Mouse (Mus musculus): ENCODE measurements around the gene Slamf7. TPM values are rescaled to one million over a fixed set of nuclear protein-coding genes. Genes with fewer than 3 reads are reported as not detected.

Slamf7 gene
- polyA plus RNA-seq, 1 experiment from 2014 or later, result not detected

DNA sequence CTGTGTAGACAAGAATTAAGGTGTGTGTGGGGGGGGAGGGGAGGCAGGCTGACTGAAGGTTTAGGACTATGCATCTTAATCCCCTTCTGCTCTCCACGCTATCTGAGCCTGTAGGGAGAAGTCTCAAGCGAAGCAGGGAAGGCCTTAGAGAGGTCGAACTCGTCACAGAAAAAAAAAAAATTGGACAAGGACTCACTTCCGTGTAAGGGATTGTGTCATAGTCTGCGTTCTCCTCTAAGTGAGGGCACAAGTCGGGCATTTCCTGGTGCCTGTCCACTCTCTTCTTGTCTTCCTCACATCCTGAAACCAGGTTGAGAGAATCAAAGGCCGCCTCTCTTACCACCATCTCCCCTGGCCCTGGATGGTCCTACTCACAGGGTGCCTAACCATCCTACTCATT, 15.7 kb downstream of the Slamf7 start:
- Histone ChIP-seq H3K4me1 (replicated peaks) (no peaks in the 10 kb centered on the region), H3K36me3 (no peaks in the 10 kb centered on the region), H3K9ac (no peak overlapping the region), H3K27me3 (replicated peaks) (no peaks in the 10 kb centered on the region), H3K4me2 (no peak overlapping the region), H3K4me3 (no peak overlapping the region), H3K27ac (ENCODE audit: poor library complexity, severe bottlenecking) (no peak overlapping the region), H3K9me3 (replicated peaks) (no peaks in the 10 kb centered on the region)
- 73% methylated on average over 8 of the region's 8 CpGs for WGBS
- ATAC-seq (ENCODE audit: insufficient number of reproducible peaks, low FRiP score), result no peak

GRCm38 (mm10) chr1:171635696-171636095, 17.1 kb downstream of the Slamf7 start:
- H3K4me1 ChIP-seq (replicated peaks), result no peaks in the 10 kb centered on the region
- no peak for ATAC-seq (ENCODE audit: insufficient number of reproducible peaks, low FRiP score)
- no peaks in the 10 kb centered on the region for H3K36me3 ChIP-seq
- H3K4me2 ChIP-seq, result no peak overlapping the region
- H3K9ac ChIP-seq, result no peak overlapping the region
- no peaks in the 10 kb centered on the region for H3K9me3 ChIP-seq (replicated peaks)
- H3K27ac ChIP-seq (ENCODE audit: poor library complexity, severe bottlenecking), result no peak overlapping the region
- 31% methylated on average over 6 of the region's 6 CpGs for WGBS
- no peak overlapping the region for H3K4me3 ChIP-seq
- no peaks in the 10 kb centered on the region for H3K27me3 ChIP-seq (replicated peaks)

- H3K27ac ChIP-seq (ENCODE audit: poor library complexity, severe bottlenecking), result no peak overlapping the region
- no peak overlapping the region for H3K9ac ChIP-seq
- H3K27me3 ChIP-seq (replicated peaks), result no peaks in the 10 kb centered on the region
- no peaks in the 10 kb centered on the region for H3K36me3 ChIP-seq
- ATAC-seq (ENCODE audit: insufficient number of reproducible peaks, low FRiP score), result no peak; the same call in 1 of the 2 replicates
- no peaks in the 10 kb centered on the region for H3K4me1 ChIP-seq (replicated peaks)
- no peak overlapping the region for H3K4me3 ChIP-seq
- no peak overlapping the region for H3K4me2 ChIP-seq
- H3K9me3 ChIP-seq (replicated peaks), result no peaks in the 10 kb centered on the region
- 53% methylated on average over 2 of the region's 2 CpGs for WGBS
Observed at GRCm38 (mm10) chr1:171631447-171631846, 21.4 kb downstream of the Slamf7 start.

DNA sequence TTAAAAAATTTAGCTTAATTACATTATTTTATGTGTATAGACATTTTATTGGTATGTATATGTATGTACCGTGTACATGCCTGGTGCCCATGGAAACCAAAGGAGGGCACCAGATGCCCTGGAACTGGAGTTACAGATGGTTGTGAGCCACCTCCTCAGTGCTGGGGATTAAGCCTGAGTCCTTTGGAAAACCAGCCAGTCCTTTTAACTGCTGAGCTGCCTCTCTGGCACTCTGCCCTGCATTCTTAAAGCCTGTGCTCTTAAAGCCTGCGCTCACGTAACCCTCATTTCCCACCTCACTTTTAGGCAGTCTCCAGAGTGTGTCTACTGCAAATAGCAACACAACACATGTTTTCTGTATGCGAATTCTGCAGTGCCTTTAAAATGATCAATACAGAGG, 21.9 kb downstream of the Slamf7 start:
- Histone ChIP-seq H3K4me1 (replicated peaks) (no peaks in the 10 kb centered on the region), H3K9me3 (replicated peaks) (no peaks in the 10 kb centered on the region), H3K27ac (ENCODE audit: poor library complexity, severe bottlenecking) (no peak overlapping the region), H3K9ac (no peak overlapping the region), H3K4me2 (no peak overlapping the region), H3K27me3 (replicated peaks) (no peaks in the 10 kb centered on the region), H3K4me3 (no peak overlapping the region), H3K36me3 (no peaks in the 10 kb centered on the region)
- WGBS, result 75% methylated on average over 4 of the region's 4 CpGs
- ATAC-seq (ENCODE audit: insufficient number of reproducible peaks, low FRiP score), result no peak

- Histone ChIP-seq H3K4me1 (replicated peaks) (no peaks in the 10 kb centered on the region), H3K9ac (no peak overlapping the region), H3K9me3 (replicated peaks) (no peaks in the 10 kb centered on the region), H3K4me3 (no peak overlapping the region), H3K27ac (ENCODE audit: poor library complexity, severe bottlenecking) (no peak overlapping the region), H3K4me2 (no peak overlapping the region), H3K36me3 (no peaks in the 10 kb centered on the region), H3K27me3 (replicated peaks) (no peaks in the 10 kb centered on the region)
- ATAC-seq (ENCODE audit: insufficient number of reproducible peaks, low FRiP score), result no peak
- 76% methylated on average over 7 of the region's 7 CpGs for WGBS
Observed at GRCm38 (mm10) chr1:171630041-171630440, 22.8 kb downstream of the Slamf7 start.

GRCm38 (mm10) chr1:171629168-171629567, 23.7 kb downstream of the Slamf7 start:
- H3K4me1 ChIP-seq (replicated peaks), result no peaks in the 10 kb centered on the region
- H3K36me3 ChIP-seq, result no peaks in the 10 kb centered on the region
- H3K9me3 ChIP-seq (replicated peaks), result no peaks in the 10 kb centered on the region
- no peak for ATAC-seq (ENCODE audit: insufficient number of reproducible peaks, low FRiP score)
- whole genome bisulfite sequencing, result 66% methylated on average over 6 of the region's 6 CpGs
- H3K4me3 ChIP-seq, result no peak overlapping the region
- H3K27me3 ChIP-seq (replicated peaks), result no peaks in the 10 kb centered on the region
- no peak overlapping the region for H3K27ac ChIP-seq (ENCODE audit: poor library complexity, severe bottlenecking)
- H3K4me2 ChIP-seq, result no peak overlapping the region
- H3K9ac ChIP-seq, result no peak overlapping the region

- no peak for ATAC-seq (ENCODE audit: insufficient number of reproducible peaks, low FRiP score)
- Histone ChIP-seq H3K27ac (ENCODE audit: poor library complexity, severe bottlenecking) (no peak overlapping the region), H3K4me1 (replicated peaks) (no peaks in the 10 kb centered on the region), H3K4me2 (no peak overlapping the region), H3K9me3 (replicated peaks) (no peaks in the 10 kb centered on the region), H3K36me3 (no peaks in the 10 kb centered on the region), H3K27me3 (replicated peaks) (no peaks in the 10 kb centered on the region), H3K9ac (no peak overlapping the region), H3K4me3 (no peak overlapping the region)
- WGBS, result 81% methylated on average over 3 of the region's 3 CpGs
Observed at GRCm38 (mm10) chr1:171627801-171628200, 25.0 kb downstream of the Slamf7 start.

GRCm38 (mm10) chr1:171620091-171620490, 32.7 kb downstream of the Slamf7 start:
- no peaks in the 10 kb centered on the region for H3K36me3 ChIP-seq
- no peaks in the 10 kb centered on the region for H3K27me3 ChIP-seq (replicated peaks)
- H3K4me2 ChIP-seq, result no peak overlapping the region
- no peaks in the 10 kb centered on the region for H3K9me3 ChIP-seq (replicated peaks)
- H3K9ac ChIP-seq, result no peak overlapping the region
- ATAC-seq (ENCODE audit: insufficient number of reproducible peaks, low FRiP score), result no peak
- no peaks in the 10 kb centered on the region for H3K4me1 ChIP-seq (replicated peaks)
- no peak overlapping the region for H3K27ac ChIP-seq (ENCODE audit: poor library complexity, severe bottlenecking)
- WGBS, result 80% methylated on average over 6 of the region's 6 CpGs
- H3K4me3 ChIP-seq, result no peak overlapping the region

- no peak overlapping the region for H3K9ac ChIP-seq
- WGBS, result 82% methylated on average over 3 of the region's 3 CpGs
- no peaks in the 10 kb centered on the region for H3K36me3 ChIP-seq
- no peaks in the 10 kb centered on the region for H3K4me1 ChIP-seq (replicated peaks)
- H3K9me3 ChIP-seq (replicated peaks), result no peaks in the 10 kb centered on the region
- H3K4me2 ChIP-seq, result no peak overlapping the region
- ATAC-seq (ENCODE audit: insufficient number of reproducible peaks, low FRiP score), result no peak
- H3K27me3 ChIP-seq (replicated peaks), result no peaks in the 10 kb centered on the region
- no peak overlapping the region for H3K4me3 ChIP-seq
- H3K27ac ChIP-seq (ENCODE audit: poor library complexity, severe bottlenecking), result no peak overlapping the region
Observed at GRCm38 (mm10) chr1:171619645-171620044, 33.2 kb downstream of the Slamf7 start.

DNA sequence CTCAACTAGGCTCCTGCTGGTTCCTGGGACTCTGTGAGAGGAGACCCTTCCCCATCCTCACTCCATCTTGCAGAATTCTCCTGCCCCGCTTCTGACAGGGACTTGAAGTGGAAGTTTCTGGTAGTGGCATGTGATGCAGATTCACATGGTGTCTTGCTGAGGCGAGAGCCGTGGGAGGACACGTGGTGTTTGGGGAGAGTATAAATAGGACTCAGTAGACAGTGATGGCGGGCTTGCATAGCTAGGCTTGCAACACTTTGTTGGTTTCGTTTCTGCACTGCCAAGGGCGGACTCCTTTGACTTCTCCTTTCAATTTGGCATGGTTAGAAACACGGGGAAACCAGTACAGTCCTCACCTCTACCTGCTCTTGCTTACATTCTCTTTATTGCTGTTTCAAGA, 33.8 kb downstream of the Slamf7 start:
- H3K36me3 ChIP-seq, result no peaks in the 10 kb centered on the region
- no peaks in the 10 kb centered on the region for H3K9me3 ChIP-seq (replicated peaks)
- no peaks in the 10 kb centered on the region for H3K4me1 ChIP-seq (replicated peaks)
- no peak overlapping the region for H3K4me2 ChIP-seq
- H3K27me3 ChIP-seq (replicated peaks), result no peaks in the 10 kb centered on the region
- no peak overlapping the region for H3K27ac ChIP-seq (ENCODE audit: poor library complexity, severe bottlenecking)
- no peak overlapping the region for H3K9ac ChIP-seq
- H3K4me3 ChIP-seq, result no peak overlapping the region
- ATAC-seq (ENCODE audit: insufficient number of reproducible peaks, low FRiP score), result no peak
- WGBS, result 79% methylated on average over 8 of the region's 8 CpGs

GRCm38 (mm10) chr1:171616881-171617515, 35.8 kb downstream of the Slamf7 start:
- no peak for ATAC-seq (ENCODE audit: insufficient number of reproducible peaks, low FRiP score)
- H3K4me2 ChIP-seq, result no peak overlapping the region
- H3K4me1 ChIP-seq (replicated peaks), result no peaks in the 10 kb centered on the region
- no peak overlapping the region for H3K9ac ChIP-seq
- no peak overlapping the region for H3K4me3 ChIP-seq
- WGBS, result 70% methylated on average over 11 of the region's 11 CpGs
- no peaks in the 10 kb centered on the region for H3K9me3 ChIP-seq (replicated peaks)
- no peaks in the 10 kb centered on the region for H3K36me3 ChIP-seq
- H3K27ac ChIP-seq (ENCODE audit: poor library complexity, severe bottlenecking), result no peak overlapping the region
- H3K27me3 ChIP-seq (replicated peaks), result peaks cover 6% of the 10 kb centered on the region; the same call in 1 of the 2 replicates

GRCm38 (mm10) chr1:171613962-171614361, 38.9 kb downstream of the Slamf7 start:
- no peaks in the 10 kb centered on the region for H3K9me3 ChIP-seq (replicated peaks)
- WGBS, result 22% methylated on average over 2 of the region's 2 CpGs
- no peaks in the 10 kb centered on the region for H3K4me1 ChIP-seq (replicated peaks)
- no peak overlapping the region for H3K27ac ChIP-seq (ENCODE audit: poor library complexity, severe bottlenecking)
- ATAC-seq (ENCODE audit: insufficient number of reproducible peaks, low FRiP score), result no peak
- H3K4me3 ChIP-seq, result no peak overlapping the region
- no peak overlapping the region for H3K9ac ChIP-seq
- no peak overlapping the region for H3K4me2 ChIP-seq
- peaks cover 6% of the 10 kb centered on the region; the same call in 1 of the 2 replicates for H3K27me3 ChIP-seq (replicated peaks)
- H3K36me3 ChIP-seq, result no peaks in the 10 kb centered on the region

All from heart, embryonic 12.5 days (tissue).